Mouse (Mus musculus) embryonic fibroblast, embryonic 13.5 days (primary cell): ENCODE measurements around the gene Mmrn2. TPM values are rescaled to one million over a fixed set of nuclear protein-coding genes. Genes with fewer than 3 reads are reported as not detected.

Source experiments
- H3K27ac ChIP-seq: 2 replicates; pipeline ENCODE4 v1.5.1; 2012; ENCODE audit warnings: low read length, control low read depth, inconsistent platforms; ENCODE audit not compliant: insufficient read depth
- H3K4me1 ChIP-seq: 2 replicates; pipeline ENCODE4 v1.6.1; 2011; ENCODE audit warnings: low read length; ENCODE audit not compliant: control insufficient read depth, insufficient read depth
- H3K4me3 ChIP-seq: 2 replicates; pipeline ENCODE4 v1.5.1; 2011; ENCODE audit warnings: mild to moderate bottlenecking, control low read depth, low read length; ENCODE audit not compliant: insufficient read depth
- CTCF ChIP-seq: IDR thresholded peaks from 2 replicates; pipeline ENCODE4 v1.5.1; 2011; ENCODE audit warnings: mild to moderate bottlenecking, control low read depth, low read length, moderate library complexity, borderline replicate concordance; ENCODE audit not compliant: insufficient read depth
- POLR2A ChIP-seq: IDR thresholded peaks from 2 replicates; pipeline ENCODE4 v1.6.1; 2011; ENCODE audit warnings: low read depth, mild to moderate bottlenecking, control low read depth, low read length, moderate library complexity
- polyA plus RNA-seq: library from polyadenylated mRNA; stranded (reverse); fragments of >200 nt; gene quantifications from 2 replicates; pipeline ENCODE4 v1.2.4, GENCODE M21; 2011; ENCODE audit warnings: low read depth; ENCODE audit not compliant: missing spikeins, insufficient read length

The Mmrn2 gene
- polyA plus RNA-seq, 1 experiment, result not detected

DNA sequence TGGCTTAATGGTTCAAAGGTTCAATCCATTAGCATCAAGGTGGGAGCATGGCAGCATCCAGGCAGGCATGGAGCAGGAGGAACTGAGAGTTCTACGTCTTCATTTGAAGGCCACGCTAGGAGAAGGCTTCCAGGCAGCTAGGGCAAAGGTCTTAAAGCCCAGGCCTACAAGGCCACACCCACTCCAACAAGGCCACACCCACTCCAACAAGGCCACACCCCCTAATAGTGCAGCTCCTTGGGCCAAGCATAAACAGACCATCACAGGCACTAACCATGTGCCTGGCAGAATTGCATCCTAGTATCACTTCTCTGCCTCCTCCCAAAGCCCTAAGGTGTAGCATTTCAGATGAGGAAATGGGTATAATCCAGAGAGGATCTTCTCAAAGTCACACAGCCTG, 3.5 kb upstream of the Mmrn2 start:
- Histone ChIP-seq H3K27ac (no peak overlapping the region), H3K4me1 (no peaks in the 10 kb centered on the region), H3K4me3 (no peak overlapping the region)
- no peak for TF ChIP-seq CTCF
- no peak for TF ChIP-seq POLR2A

DNA sequence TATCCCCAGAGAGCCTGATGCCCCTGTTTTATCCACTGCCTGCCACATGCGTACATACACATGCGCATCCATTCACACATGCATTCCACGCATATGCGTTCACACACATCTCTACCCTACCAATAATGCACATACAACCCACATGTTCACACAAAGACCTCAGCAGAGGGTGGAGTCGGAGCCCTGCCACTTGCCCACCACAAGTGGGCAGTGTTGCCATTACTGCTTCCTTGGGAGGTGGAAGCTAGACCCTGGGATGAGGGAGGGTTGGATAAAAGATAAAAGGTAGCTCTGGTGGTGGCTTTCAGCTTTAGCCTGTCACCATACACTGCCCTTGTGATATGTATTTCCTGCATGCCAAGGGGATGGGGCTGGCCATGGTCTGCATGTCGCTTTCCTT, 2.6 kb upstream of the Mmrn2 start:
- Histone ChIP-seq H3K4me3 (no peak overlapping the region), H3K27ac (no peak overlapping the region), H3K4me1 (no peaks in the 10 kb centered on the region)
- TF ChIP-seq POLR2A (no peak), CTCF (peak; percentile 43; the same call in 1 of the 2 replicates)

DNA sequence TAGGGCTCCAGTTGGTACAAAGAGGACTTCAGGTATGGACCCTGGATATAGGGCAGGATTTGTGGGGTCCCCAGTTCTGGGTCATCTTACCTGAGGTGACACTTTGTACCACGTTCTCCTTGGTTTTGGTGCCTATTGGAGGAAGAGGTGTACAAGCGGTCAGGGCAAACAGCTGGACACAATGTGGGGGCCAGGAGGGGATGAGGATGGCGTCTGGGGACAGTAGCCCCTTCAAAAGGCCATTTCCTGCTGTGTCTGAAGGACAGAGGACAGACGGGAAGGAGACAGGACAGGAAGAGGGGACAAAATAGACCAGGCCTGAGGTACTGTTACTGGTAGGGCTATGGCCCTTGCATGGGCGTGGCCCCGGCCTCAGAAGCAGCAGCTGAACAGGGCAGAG, 1.7 kb upstream of the Mmrn2 start:
- H3K27ac ChIP-seq, result no peak overlapping the region
- TF ChIP-seq POLR2A, result no peak
- TF ChIP-seq CTCF, result no peak
- H3K4me3 ChIP-seq, result no peak overlapping the region
- peaks cover under 1% of the 10 kb centered on the region; the same call in 1 of the 2 replicates for H3K4me1 ChIP-seq

DNA sequence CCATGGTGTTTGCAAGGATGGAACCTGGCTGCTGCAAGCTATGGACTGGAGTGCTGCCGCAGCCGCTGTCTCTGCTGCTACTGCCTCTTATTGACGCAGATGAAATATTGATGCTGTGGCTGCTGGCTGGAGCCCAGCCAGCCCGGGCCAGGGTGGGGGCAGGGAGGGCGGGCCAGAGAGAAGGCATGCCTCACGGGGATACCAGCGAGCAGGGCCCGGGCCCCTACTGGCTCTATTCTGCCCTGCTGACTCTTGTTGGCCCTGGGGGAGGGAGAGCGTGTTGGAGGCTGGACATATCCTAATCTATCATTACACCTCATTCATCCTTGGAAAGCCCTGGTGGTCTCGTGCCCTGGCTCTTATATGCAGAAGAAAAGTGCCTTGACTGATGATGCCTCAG, 688 bp upstream of the Mmrn2 start, which contains the start of gene Sncg:
Sncg (minus strand) TSS at position 213 of the 400 bp plus-strand sequence.
- Histone ChIP-seq H3K27ac (no peak within 1 kb of the TSS), H3K4me1 (peaks cover 3% of the 10 kb centered on the region; the same call in 1 of the 2 replicates), H3K4me3 (no peak within 1 kb of the TSS)
- no peak for TF ChIP-seq POLR2A
- TF ChIP-seq CTCF, result no peak

DNA sequence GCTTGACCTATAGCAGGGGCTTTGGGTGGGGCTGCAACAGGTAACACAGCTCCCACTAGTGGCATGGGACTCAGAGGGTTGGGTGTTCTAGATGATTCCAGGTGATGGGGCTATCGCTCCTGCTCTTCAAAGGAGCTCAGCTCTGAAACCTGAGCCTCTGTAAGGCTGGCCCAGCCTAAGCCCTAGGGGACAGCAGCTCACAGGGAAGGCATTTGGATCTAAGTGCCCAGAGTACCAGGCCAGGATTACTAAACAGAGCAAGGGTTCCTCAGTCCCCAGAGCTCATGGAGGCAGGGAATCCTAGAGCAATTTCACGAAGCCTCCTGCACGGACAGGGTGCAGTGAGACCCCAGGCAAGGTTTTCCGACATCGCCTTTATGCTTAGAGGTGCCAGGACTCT, 676 bp downstream of the Mmrn2 start:
- H3K27ac ChIP-seq, result no peak overlapping the region
- H3K4me1 ChIP-seq, result peaks cover 3% of the 10 kb centered on the region; the same call in 1 of the 2 replicates
- TF ChIP-seq POLR2A (no peak), CTCF (no peak)
- no peak overlapping the region for H3K4me3 ChIP-seq

DNA sequence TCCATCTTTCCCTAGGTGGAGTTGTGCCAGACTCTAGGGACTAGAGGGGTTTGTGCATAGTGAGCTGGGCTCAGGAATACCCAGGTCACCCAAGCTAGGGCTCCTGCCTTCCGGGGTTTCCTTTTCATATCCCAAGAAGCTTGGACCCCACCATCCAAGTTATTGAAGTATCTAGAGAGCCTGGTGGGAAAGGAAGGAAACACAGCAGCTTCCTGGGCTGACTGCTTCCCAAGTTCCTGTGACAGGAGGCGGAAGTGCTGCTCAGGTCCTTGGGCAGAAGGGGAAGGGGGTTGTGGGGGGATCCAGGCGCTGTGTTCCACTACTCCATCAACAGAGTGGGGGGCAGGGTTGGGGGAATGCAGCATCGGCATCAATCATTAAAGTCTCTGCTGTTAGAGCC, 1.9 kb downstream of the Mmrn2 start:
- peaks cover 3% of the 10 kb centered on the region; the same call in 1 of the 2 replicates for H3K4me1 ChIP-seq
- H3K27ac ChIP-seq, result no peak overlapping the region
- no peak overlapping the region for H3K4me3 ChIP-seq
- TF ChIP-seq POLR2A, result no peak
- no peak for TF ChIP-seq CTCF

DNA sequence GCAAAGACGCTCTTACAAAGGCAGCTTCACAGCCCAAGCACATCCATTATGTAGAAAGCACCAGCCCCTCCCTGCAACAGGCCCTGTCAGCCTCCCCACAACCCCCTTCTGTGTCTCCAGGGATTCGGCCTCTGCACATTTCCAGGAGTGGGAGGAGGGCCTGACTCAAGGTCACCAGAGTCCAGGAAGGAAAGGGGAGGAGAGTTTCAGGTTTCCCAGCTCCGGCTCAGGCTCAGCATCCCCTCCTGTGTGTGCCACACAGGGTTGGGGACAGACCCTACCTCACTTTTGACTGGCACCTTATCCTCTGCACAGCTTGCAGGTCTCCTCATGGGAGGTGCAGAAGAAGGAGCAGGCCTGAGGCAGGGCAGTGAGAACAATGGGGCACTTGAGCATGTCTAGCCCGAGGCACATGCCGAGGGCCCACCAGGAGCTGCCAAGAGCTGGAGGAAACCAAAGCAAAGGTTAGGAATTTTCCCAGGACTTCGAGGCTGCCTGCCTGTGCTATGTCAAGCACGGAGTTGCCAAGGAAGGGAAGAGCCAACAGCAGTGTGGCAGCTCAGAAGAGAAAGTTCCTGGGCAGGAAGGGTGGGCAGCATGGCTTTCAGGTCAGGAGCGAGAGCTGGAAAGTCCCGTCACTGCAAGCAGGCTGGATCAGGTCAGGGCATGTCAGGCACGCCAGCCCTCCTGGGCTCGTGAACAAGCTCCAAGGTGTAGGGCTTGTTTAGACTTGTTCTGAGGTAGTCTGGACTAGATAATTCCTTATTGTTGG, 3.5 kb downstream of the Mmrn2 start:
- TF ChIP-seq POLR2A (no peak), CTCF (no peak)
- Histone ChIP-seq H3K27ac (peak overlapping the region; percentile 16), H3K4me3 (no peak overlapping the region), H3K4me1 (peaks cover 3% of the 10 kb centered on the region; the same call in 1 of the 2 replicates)

DNA sequence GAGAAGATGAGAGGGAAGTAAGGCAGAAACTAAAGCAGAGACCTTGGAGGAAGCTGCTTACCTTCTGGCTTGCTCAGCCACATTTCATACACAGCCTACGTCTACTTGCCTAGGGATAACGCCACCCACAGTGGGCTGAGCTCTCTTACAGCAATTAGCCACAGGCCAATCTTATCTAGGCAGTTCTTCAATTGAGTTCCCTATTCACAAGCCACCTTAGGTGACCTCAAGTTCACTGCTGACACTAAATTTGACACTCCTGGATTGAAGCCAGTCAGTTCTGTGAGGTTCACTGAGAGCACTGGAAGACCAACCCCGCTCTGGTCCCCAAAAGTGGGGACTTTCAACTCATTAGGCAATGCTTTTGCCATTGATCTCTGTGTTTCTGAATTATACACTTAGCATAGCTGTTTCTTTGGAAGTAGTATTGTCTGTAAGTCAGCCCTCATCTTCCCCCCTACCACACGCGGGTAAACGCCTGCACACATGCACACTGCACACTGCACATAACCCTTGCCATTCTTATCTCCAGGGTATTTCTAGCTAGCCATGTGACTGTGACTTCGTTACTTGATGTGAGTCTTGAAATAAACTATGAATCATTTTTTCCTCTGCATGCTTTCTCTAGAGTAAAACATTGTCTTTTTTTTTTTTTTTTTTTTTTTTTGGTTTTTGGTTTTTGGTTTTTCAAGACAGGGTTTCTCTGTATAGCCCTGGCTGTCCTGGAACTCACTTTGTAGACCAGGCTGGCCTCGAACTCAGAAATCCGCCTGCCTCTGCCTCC, 7.8 kb downstream of the Mmrn2 start:
- no peak for TF ChIP-seq CTCF
- TF ChIP-seq POLR2A, result no peak
- Histone ChIP-seq H3K4me1 (peaks cover 3% of the 10 kb centered on the region; the same call in 1 of the 2 replicates), H3K4me3 (no peak overlapping the region), H3K27ac (no peak overlapping the region)

DNA sequence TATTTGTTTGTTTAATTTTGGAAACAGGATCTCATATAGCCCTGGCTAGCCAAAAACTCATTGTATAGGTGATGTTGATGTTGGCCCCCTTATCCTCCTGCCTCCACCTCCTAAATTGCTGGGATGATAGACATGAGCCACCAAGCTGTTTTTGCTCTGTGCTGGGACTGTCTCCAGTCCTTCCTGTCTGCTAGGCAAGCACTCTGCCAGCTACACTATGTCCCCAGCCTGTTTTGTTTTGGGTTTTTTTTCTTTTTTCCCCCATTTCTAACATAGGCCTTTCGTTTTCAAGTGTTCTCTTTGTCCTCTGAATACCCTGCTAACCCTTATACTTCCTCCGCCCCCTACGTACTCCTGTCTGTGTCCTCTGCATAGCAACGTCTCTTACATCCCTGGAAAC, 18.0 kb downstream of the Mmrn2 start:
- Histone ChIP-seq H3K4me1 (no peaks in the 10 kb centered on the region), H3K4me3 (no peak overlapping the region), H3K27ac (no peak overlapping the region)
- TF ChIP-seq POLR2A (no peak), CTCF (no peak)

DNA sequence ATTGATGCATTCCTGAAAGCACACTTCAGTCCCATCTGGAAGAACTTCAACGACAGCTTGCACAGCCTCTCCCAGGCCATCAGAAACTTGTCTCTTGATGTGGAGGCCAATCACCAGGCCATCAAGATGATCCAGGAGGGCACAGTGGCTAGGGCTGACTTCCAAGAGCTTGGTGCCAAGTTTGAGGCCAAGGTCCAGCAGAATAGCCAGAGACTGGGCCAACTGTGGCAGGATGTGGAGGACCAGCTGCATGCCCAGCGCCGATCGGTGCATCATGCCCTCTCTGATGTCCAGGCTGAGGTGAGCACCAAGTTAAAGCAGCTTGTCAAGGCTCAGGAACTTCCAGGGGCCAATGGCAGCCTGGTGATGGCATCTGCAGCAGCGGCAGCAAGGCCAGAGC, 22.6 kb downstream of the Mmrn2 start:
- Histone ChIP-seq H3K4me1 (no peaks in the 10 kb centered on the region), H3K4me3 (no peak overlapping the region), H3K27ac (no peak overlapping the region)
- no peak for TF ChIP-seq POLR2A
- no peak for TF ChIP-seq CTCF

DNA sequence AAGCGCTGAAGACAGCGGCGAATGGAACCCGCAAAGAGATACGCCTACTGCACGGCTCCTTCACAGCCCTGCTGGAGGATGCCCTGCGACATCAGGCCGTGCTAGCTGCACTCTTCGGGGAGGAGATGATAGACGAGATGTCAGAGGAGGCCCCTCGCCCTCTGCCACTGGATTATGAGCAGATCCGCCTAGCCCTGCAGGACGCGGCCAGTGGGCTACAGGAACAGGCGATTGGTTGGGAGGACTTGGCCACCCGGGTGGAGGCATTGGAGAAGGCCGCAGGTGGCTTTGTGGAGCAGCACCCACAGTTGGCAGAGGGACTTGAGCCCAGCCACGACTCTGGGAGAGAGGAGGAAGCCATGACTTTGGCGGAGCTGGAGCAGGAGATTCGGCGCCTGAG, 23.6 kb downstream of the Mmrn2 start:
- H3K27ac ChIP-seq, result no peak overlapping the region
- no peaks in the 10 kb centered on the region for H3K4me1 ChIP-seq
- no peak for TF ChIP-seq POLR2A
- no peak for TF ChIP-seq CTCF
- H3K4me3 ChIP-seq, result no peak overlapping the region
